Mouse (Mus musculus) urinary bladder, adult 2 months (tissue): ENCODE data around the gene Ndufb6. TPM values are rescaled to one million over a fixed set of nuclear protein-coding genes. Genes with fewer than 3 reads are reported as not detected.

ENCODE experiments used
- polyA plus RNA-seq: library from polyadenylated mRNA; depleted of rRNA; stranded (reverse); fragments of >200 nt; gene quantifications from 2 replicates; pipeline ENCODE4 v1.2.3, GENCODE M21; 2012; rRNA removed

Gene Ndufb6
- polyA plus RNA-seq, 1 experiment: 152 TPM

Other genes starting within 250 kb of the Ndufb6 start
- 56.1 and 58.4 TPM in 2 replicates for gene Aco1, start 136.3 kb downstream of the Ndufb6 start, polyA plus RNA-seq
- 18.4 and 24.9 TPM in 2 replicates for gene Ddx58, start 39.6 kb downstream of the Ndufb6 start, polyA plus RNA-seq
- gene Smim27, start 9.8 kb downstream of the Ndufb6 start, polyA plus RNA-seq: 12.0 and 19.4 TPM in 2 replicates
- gene Topors, start 9.6 kb downstream of the Ndufb6 start, polyA plus RNA-seq: 13.8 and 17.5 TPM in 2 replicates
- 0.04 and 0.07 TPM in 2 replicates for gene Tmem215, start 192.8 kb upstream of the Ndufb6 start, polyA plus RNA-seq